Mouse (Mus musculus): ENCODE data around the gene Gm20815.
"Not testable (repeated sequence)": the region's sequence is repeated elsewhere in the genome, so short reads cannot be mapped to it uniquely, and the experiment has no call there.

Gene Gm20815

DNA sequence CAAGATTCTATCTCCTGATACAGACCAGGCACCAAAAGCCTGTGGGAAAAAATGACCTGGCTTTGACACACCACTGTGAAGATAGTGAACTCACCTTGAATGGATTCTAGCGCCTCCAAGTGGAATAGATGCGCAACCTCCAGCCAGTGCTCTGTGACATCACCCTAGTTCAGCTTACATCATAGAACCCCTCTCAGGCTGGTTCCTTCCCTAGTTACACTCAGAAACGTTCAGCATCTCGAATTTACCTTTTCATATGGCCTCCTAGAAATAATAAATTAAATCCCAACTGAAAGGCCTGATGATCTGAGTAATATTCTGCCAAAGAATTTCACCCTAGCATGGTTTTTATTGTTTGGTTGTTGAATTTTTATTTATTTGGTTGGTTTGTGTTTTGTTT lies at the start of gene Gm20815:
TSS of gene Gm20815 (minus strand) at position 101 of the 400 bp plus-strand sequence.
- DNase-seq (ENCODE audit: low spot score in 2 of 2) = not testable (repeated sequence)
